Mouse (Mus musculus) erythroblast, embryonic 14.5 days (primary cell): ENCODE measurements at regions not wholly inside any gene's neighbourhood (a gene's known extent, or its start where the extent isn't known, plus 50 kb on each side); places are given as distances from the start of the nearest gene placed in this dataset.

ENCODE experiments used
- H3K27me3 ChIP-seq: 2 replicates; pipeline ENCODE4 v1.6.1; 2012; ENCODE audit warnings: inconsistent platforms; ENCODE audit not compliant: control insufficient read depth
- H3K36me3 ChIP-seq: 2 replicates; pipeline ENCODE4 v1.6.1; 2012; ENCODE audit warnings: mild to moderate bottlenecking, inconsistent platforms; ENCODE audit not compliant: control insufficient read depth
- H3K4me1 ChIP-seq: 2 replicates; pipeline ENCODE4 v1.6.1; 2012; ENCODE audit warnings: inconsistent platforms; ENCODE audit not compliant: control insufficient read depth
- H3K4me3 ChIP-seq: replicated peaks from 2 replicates; pipeline ENCODE3; 2012; ENCODE audit warnings: moderate library complexity, mild to moderate bottlenecking, inconsistent platforms
- H3K9me3 ChIP-seq: 2 replicates; pipeline ENCODE4 v1.6.1; 2012; ENCODE audit warnings: low read length, inconsistent platforms, mixed read lengths; ENCODE audit not compliant: control insufficient read depth
- GATA1 ChIP-seq: IDR thresholded peaks from 2 replicates; pipeline ENCODE4 v1.6.1; 2012; ENCODE audit warnings: low read length, inconsistent platforms, mixed read lengths
- TAL1 ChIP-seq: IDR thresholded peaks from 3 replicates; pipeline ENCODE4 v1.6.1; 2012; ENCODE audit warnings: low read length, inconsistent platforms, mixed read lengths

GRCm38 (mm10) chr11:117422713-117423112 is 61.5 kb upstream of the Gm11733 start:
- H3K9me3 ChIP-seq: 0 out of 2 replicates have a peak, but pooled peaks cover 2% of the 10 kb centered on the region

GRCm38 (mm10) chr11:117423422-117423821 is 60.7 kb upstream of the Gm11733 start:
- Histone ChIP-seq H3K4me1 (no peaks in the 10 kb centered on the region), H3K4me3 (no peak overlapping the region), H3K9me3 (0 out of 2 replicates have a peak, but pooled peaks cover 2% of the 10 kb centered on the region), H3K27me3 (no peaks in the 10 kb centered on the region; the same call in 1 of the 2 replicates), H3K36me3 (no peaks in the 10 kb centered on the region)
- TF ChIP-seq TAL1: no peak
- no peak for TF ChIP-seq GATA1

More at GRCm38 (mm10) chr11:117422713-117423112, 61.5 kb upstream of the Gm11733 start:
- Histone ChIP-seq H3K27me3 (no peaks in the 10 kb centered on the region; the same call in 1 of the 2 replicates), H3K36me3 (no peaks in the 10 kb centered on the region), H3K4me3 (no peak overlapping the region), H3K4me1 (no peaks in the 10 kb centered on the region)
- TF ChIP-seq TAL1 (no peak), GATA1 (no peak)

- no peak for TF ChIP-seq GATA1
- no peak for TF ChIP-seq TAL1
- Histone ChIP-seq H3K4me1 (no peaks in the 10 kb centered on the region), H3K36me3 (no peaks in the 10 kb centered on the region), H3K4me3 (no peak overlapping the region), H3K9me3 (0 out of 2 replicates have a peak, but pooled peaks cover 2% of the 10 kb centered on the region), H3K27me3 (no peaks in the 10 kb centered on the region; the same call in 1 of the 2 replicates)
Measured at GRCm38 (mm10) chr11:117425466-117425865, 58.7 kb upstream of the Gm11733 start.

- no peaks in the 10 kb centered on the region; the same call in 1 of the 2 replicates for H3K27me3 ChIP-seq
- 0 out of 2 replicates have a peak, but pooled peaks cover 2% of the 10 kb centered on the region for H3K9me3 ChIP-seq
- no peaks in the 10 kb centered on the region for H3K4me1 ChIP-seq
- no peak overlapping the region for H3K4me3 ChIP-seq
- H3K36me3 ChIP-seq: no peaks in the 10 kb centered on the region
- TF ChIP-seq GATA1: no peak
- no peak for TF ChIP-seq TAL1
Measured at GRCm38 (mm10) chr11:117425927-117426326, 58.2 kb upstream of the Gm11733 start.

GRCm38 (mm10) chr11:117426651-117427050 is 57.5 kb upstream of the Gm11733 start:
- TF ChIP-seq GATA1 (no peak), TAL1 (no peak)
- Histone ChIP-seq H3K27me3 (no peaks in the 10 kb centered on the region; the same call in 1 of the 2 replicates), H3K4me1 (no peaks in the 10 kb centered on the region), H3K9me3 (0 out of 2 replicates have a peak, but pooled peaks cover 2% of the 10 kb centered on the region), H3K4me3 (no peak overlapping the region), H3K36me3 (no peaks in the 10 kb centered on the region)

GRCm38 (mm10) chr11:117427808-117428510 is 56.2 kb upstream of the Gm11733 start:
- H3K4me3 ChIP-seq: no peak overlapping the region
- H3K36me3 ChIP-seq: no peaks in the 10 kb centered on the region
- TF ChIP-seq GATA1: no peak
- no peak for TF ChIP-seq TAL1
- H3K27me3 ChIP-seq: no peaks in the 10 kb centered on the region; the same call in 1 of the 2 replicates
- no peaks in the 10 kb centered on the region for H3K4me1 ChIP-seq
- H3K9me3 ChIP-seq: peaks cover 3% of the 10 kb centered on the region; the same call in 1 of the 2 replicates

GRCm38 (mm10) chr11:117429326-117429752 is 54.8 kb upstream of the Gm11733 start:
- no peaks in the 10 kb centered on the region; the same call in 1 of the 2 replicates for H3K27me3 ChIP-seq
- H3K4me3 ChIP-seq: no peak overlapping the region

GRCm38 (mm10) chr11:117429894-117430293 is 54.3 kb upstream of the Gm11733 start:
- H3K4me1 ChIP-seq: no peaks in the 10 kb centered on the region
- no peak for TF ChIP-seq GATA1
- H3K36me3 ChIP-seq: no peaks in the 10 kb centered on the region
- H3K4me3 ChIP-seq: no peak overlapping the region
- peaks cover 4% of the 10 kb centered on the region; the same call in 1 of the 2 replicates for H3K9me3 ChIP-seq
- no peaks in the 10 kb centered on the region; the same call in 1 of the 2 replicates for H3K27me3 ChIP-seq

More at GRCm38 (mm10) chr11:117429326-117429752, 54.8 kb upstream of the Gm11733 start:
- H3K9me3 ChIP-seq: peaks cover 4% of the 10 kb centered on the region; the same call in 1 of the 2 replicates
- TF ChIP-seq TAL1 (no peak), GATA1 (no peak)
- no peaks in the 10 kb centered on the region for H3K4me1 ChIP-seq
- no peaks in the 10 kb centered on the region for H3K36me3 ChIP-seq

- Histone ChIP-seq H3K36me3 (no peaks in the 10 kb centered on the region), H3K27me3 (peaks cover 18% of the 10 kb centered on the region), H3K4me3 (no peak overlapping the region), H3K4me1 (no peaks in the 10 kb centered on the region), H3K9me3 (peaks cover 4% of the 10 kb centered on the region; the same call in 1 of the 2 replicates)
- TF ChIP-seq TAL1 (no peak), GATA1 (no peak)
Measured at GRCm38 (mm10) chr11:117434056-117434455, 50.1 kb upstream of the Gm11733 start.
